Mouse (Mus musculus) kidney, adult 2 months (tissue): Measurements from ENCODE around the gene Gpr137. TPM values are rescaled to one million over a fixed set of nuclear protein-coding genes. Genes with fewer than 3 reads are reported as not detected.
A peak's percentile ranks its signal among the peaks of the same experiment; 100 is the strongest.

ENCODE experiments used
- DNase-seq: peaks from one replicate; pipeline ENCODE4 v3.0.0; 2021
- H3K27ac ChIP-seq: fragments of 200-500 bp; 2 replicates; pipeline ENCODE4 v1.5.1; 2012; ENCODE audit warnings: low read depth, low read length, control low read depth, inconsistent platforms; ENCODE audit not compliant: insufficient read depth
- H3K27me3 ChIP-seq: fragments of 200-500 bp; replicated peaks from 2 replicates; pipeline ENCODE4 v1.6.1; 2012; ENCODE audit warnings: mild to moderate bottlenecking, moderate library complexity, low read length, inconsistent platforms; ENCODE audit not compliant: control insufficient read depth, insufficient read depth
- H3K36me3 ChIP-seq: fragments of 200-500 bp; 2 replicates; pipeline ENCODE4 v1.6.1; 2012; ENCODE audit warnings: mild to moderate bottlenecking, moderate library complexity, low read length, inconsistent platforms; ENCODE audit not compliant: control insufficient read depth, insufficient read depth
- H3K4me1 ChIP-seq: fragments of 200-500 bp; 2 replicates; pipeline ENCODE4 v1.6.1; 2011; ENCODE audit warnings: low read length; ENCODE audit not compliant: control insufficient read depth, insufficient read depth
- H3K4me3 ChIP-seq: fragments of 200-500 bp; 2 replicates; pipeline ENCODE4 v1.5.1; 2011; ENCODE audit warnings: mild to moderate bottlenecking, low read depth, low read length, control low read depth; ENCODE audit not compliant: insufficient read depth
- CTCF ChIP-seq: fragments of 200-500 bp; conservative IDR thresholded peaks from 2 replicates; pipeline ENCODE4 v1.5.1; 2011; ENCODE audit warnings: low read depth, mild to moderate bottlenecking, control low read depth, low read length, moderate library complexity, mixed read lengths; ENCODE audit not compliant: insufficient read depth, insufficient read length
- POLR2A ChIP-seq: fragments of 200-500 bp; IDR thresholded peaks from one replicate; pipeline ENCODE4 v1.6.1; 2011; ENCODE audit warnings: low read depth, low read length, control low read depth
- WGBS: fragments of 180-500 bp; shearing (Covaris S2); methylation state at CpG from one replicate; pipeline ENCODE4 v1.1.7; 2018; 5-methylcytosine and 5-hydroxymethylcytosine counted together
- polyA plus RNA-seq: library from polyadenylated mRNA; depleted of rRNA; stranded (reverse); fragments of >200 nt; gene quantifications from 2 replicates; pipeline ENCODE4 v1.2.3, GENCODE M21; 2012

Gene Gpr137
- polyA plus RNA-seq, 1 experiment, result 78.4 TPM

- Histone ChIP-seq H3K4me3 (no peak overlapping the region), H3K27me3 (no peaks in the 10 kb centered on the region), H3K36me3 (no peaks in the 10 kb centered on the region), H3K4me1 (peaks cover 10% of the 10 kb centered on the region; the same call in 1 of the 2 replicates), H3K27ac (no peak overlapping the region)
- 87% methylated on average over 10 of the region's 10 CpGs for WGBS
- DNase-seq, result no peak
- TF ChIP-seq CTCF, result no peak
- no peak for TF ChIP-seq POLR2A
Observed at GRCm38 (mm10) chr19:6956461-6956860, 14.2 kb upstream of the Gpr137 start.

GRCm38 (mm10) chr19:6955424-6955823, 13.1 kb upstream of the Gpr137 start:
- no peak for DNase-seq
- TF ChIP-seq CTCF (no peak), POLR2A (no peak)
- Histone ChIP-seq H3K27me3 (no peaks in the 10 kb centered on the region), H3K36me3 (no peaks in the 10 kb centered on the region), H3K4me3 (no peak overlapping the region), H3K27ac (no peak overlapping the region), H3K4me1 (peaks cover 10% of the 10 kb centered on the region; the same call in 1 of the 2 replicates)
- WGBS, result 88% methylated on average over 7 of the region's 7 CpGs

- 26% methylated on average over 9 of the region's 9 CpGs for WGBS
- Histone ChIP-seq H3K4me3 (no peak overlapping the region), H3K27me3 (no peaks in the 10 kb centered on the region), H3K36me3 (no peaks in the 10 kb centered on the region), H3K4me1 (peaks cover 14% of the 10 kb centered on the region; the same call in 1 of the 2 replicates), H3K27ac (no peak overlapping the region)
- TF ChIP-seq CTCF, result peak; percentile 61
- no peak for TF ChIP-seq POLR2A
- DNase-seq, result peak; percentile 74
Observed at GRCm38 (mm10) chr19:6954046-6954445, 11.8 kb upstream of the Gpr137 start.

DNA sequence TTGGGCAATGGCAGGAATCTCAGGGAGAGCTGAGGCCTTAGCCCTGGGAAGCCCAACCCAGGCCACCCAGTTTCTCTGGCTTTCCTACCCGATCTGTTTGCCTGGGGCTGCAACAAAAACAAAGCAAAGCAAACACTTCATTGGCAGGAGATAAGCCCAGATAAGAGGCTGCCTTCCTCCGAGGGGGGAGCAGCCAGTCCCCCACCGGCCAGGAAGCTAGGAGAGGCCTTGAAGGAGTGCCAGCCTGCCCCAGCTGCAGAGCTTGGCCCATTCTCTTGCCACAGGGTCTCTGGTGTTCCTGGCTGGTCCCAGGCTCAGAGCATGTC, 10.4 kb upstream of the Gpr137 start:
- peak; percentile 83 for DNase-seq
- WGBS, result 27% methylated on average over 3 of the region's 3 CpGs
- H3K27ac ChIP-seq, result peak overlapping the region; percentile 93
- no peaks in the 10 kb centered on the region for H3K27me3 ChIP-seq
- H3K4me1 ChIP-seq, result peaks cover 14% of the 10 kb centered on the region; the same call in 1 of the 2 replicates
- H3K36me3 ChIP-seq, result no peaks in the 10 kb centered on the region
- TF ChIP-seq POLR2A, result no peak
- TF ChIP-seq CTCF, result no peak
- peak overlapping the region; percentile 91 for H3K4me3 ChIP-seq

- H3K27me3 ChIP-seq, result no peaks in the 10 kb centered on the region
- TF ChIP-seq POLR2A, result no peak
- no peak for TF ChIP-seq CTCF
- WGBS, result 2% methylated on average over 31 of the region's 31 CpGs
- H3K4me1 ChIP-seq, result peaks cover 14% of the 10 kb centered on the region; the same call in 1 of the 2 replicates
- H3K4me3 ChIP-seq, result peak overlapping the region; percentile 91
- no peaks in the 10 kb centered on the region for H3K36me3 ChIP-seq
- peak overlapping the region; percentile 93 for H3K27ac ChIP-seq
- DNase-seq, result peak; percentile 93
Observed at GRCm38 (mm10) chr19:6951994-6952711, 9.9 kb upstream of the Gpr137 start.

DNA sequence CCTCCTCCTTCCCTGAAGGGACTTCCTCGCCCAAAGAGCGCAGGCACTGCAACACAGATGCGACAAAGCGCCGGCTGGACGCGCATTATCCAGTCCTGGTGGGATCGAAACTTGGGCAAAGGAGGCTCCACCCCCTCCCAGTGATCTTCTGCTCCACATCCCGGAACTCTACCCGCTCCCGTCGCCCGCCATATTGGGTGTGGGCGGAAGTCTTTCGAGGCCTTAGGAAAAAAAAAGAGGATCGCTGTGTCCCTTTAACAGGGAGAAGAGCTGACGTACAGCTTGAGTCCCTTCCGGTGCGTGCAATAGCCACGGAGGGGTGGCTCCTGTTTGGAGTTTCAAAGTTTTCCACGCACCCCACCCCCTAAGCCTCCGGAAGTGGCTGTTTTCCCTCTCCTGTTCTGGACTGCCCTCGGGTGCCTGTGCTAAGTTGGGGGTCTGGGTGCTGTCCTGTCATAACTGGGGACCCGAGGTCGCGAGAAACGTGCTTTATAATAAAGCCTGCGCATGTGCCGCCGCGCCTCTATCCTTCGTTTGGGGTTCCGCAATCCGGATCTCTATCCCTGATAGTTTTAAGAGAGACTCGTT, 9.2 kb upstream of the Gpr137 start:
- Histone ChIP-seq H3K27me3 (no peaks in the 10 kb centered on the region), H3K4me3 (peak overlapping the region; percentile 91), H3K36me3 (no peaks in the 10 kb centered on the region), H3K27ac (peak overlapping the region; percentile 95), H3K4me1 (peaks cover 14% of the 10 kb centered on the region; the same call in 1 of the 2 replicates)
- DNase-seq, result peak; percentile 98
- WGBS, result under 1% methylated on average over 35 of the region's 35 CpGs
- TF ChIP-seq POLR2A (peak; percentile 54), CTCF (no peak)

GRCm38 (mm10) chr19:6950613-6951153, 8.4 kb upstream of the Gpr137 start:
- Histone ChIP-seq H3K27me3 (no peaks in the 10 kb centered on the region), H3K4me3 (peak overlapping the region; percentile 91), H3K36me3 (no peaks in the 10 kb centered on the region), H3K4me1 (peaks cover 14% of the 10 kb centered on the region; the same call in 1 of the 2 replicates), H3K27ac (peak overlapping the region; percentile 95)
- under 1% methylated on average over 28 of the region's 28 CpGs for WGBS
- peak; percentile 80 for DNase-seq
- TF ChIP-seq POLR2A (peak; percentile 73), CTCF (0 out of 2 replicates have a peak, but pooled peaks have one; percentile 1)
